Mouse (Mus musculus): ENCODE measurements around the gene Ube3b.

The Ube3b gene

GRCm38 (mm10) chr5:114423961-114424360, 43.6 kb downstream of the Ube3b start:
- no peak for DNase-seq (ENCODE audit: low read depth, low spot score)

GRCm38 (mm10) chr5:114426732-114427131, 46.3 kb downstream of the Ube3b start:
- DNase-seq (ENCODE audit: low read depth, low spot score): no peak

- no peak for DNase-seq (ENCODE audit: low read depth, low spot score)
These were observed 48.2 kb downstream of the Ube3b start for GRCm38 (mm10) chr5:114428621-114429020.

GRCm38 (mm10) chr5:114429781-114430180, 49.4 kb downstream of the Ube3b start:
- DNase-seq (ENCODE audit: low read depth, low spot score): no peak

- DNase-seq (ENCODE audit: low read depth, low spot score): no peak
These were observed 54.0 kb downstream of the Ube3b start for GRCm38 (mm10) chr5:114434359-114434758.

GRCm38 (mm10) chr5:114435588-114435987, 55.2 kb downstream of the Ube3b start:
- DNase-seq (ENCODE audit: low read depth, low spot score): no peak

- peak; percentile 97 for DNase-seq (ENCODE audit: low read depth, low spot score)
These were observed 63.4 kb downstream of the Ube3b start, which contains the start of the genes Mmab and Mvk for GRCm38 (mm10) chr5:114443566-114444367. Mmab (minus strand) TSS chr5:114444060. Mvk (plus strand) TSS chr5:114444269.

GRCm38 (mm10) chr5:114444368-114444692, 63.9 kb downstream of the Ube3b start:
- DNase-seq (ENCODE audit: low read depth, low spot score): no peak

- DNase-seq (ENCODE audit: low read depth, low spot score): no peak
These were observed 68.6 kb downstream of the Ube3b start for GRCm38 (mm10) chr5:114449011-114449410.

- peak; percentile 77 for DNase-seq (ENCODE audit: low read depth, low spot score)
These were observed 75.9 kb downstream of the Ube3b start for GRCm38 (mm10) chr5:114456287-114456686.

- no peak for DNase-seq (ENCODE audit: low read depth, low spot score)
These were observed 76.7 kb downstream of the Ube3b start for GRCm38 (mm10) chr5:114456995-114457605.

- DNase-seq (ENCODE audit: low read depth, low spot score): peak; percentile 85
These were observed 80.8 kb downstream of the Ube3b start for GRCm38 (mm10) chr5:114461238-114461637.

- DNase-seq (ENCODE audit: low read depth, low spot score): no peak
These were observed 81.9 kb downstream of the Ube3b start for GRCm38 (mm10) chr5:114462067-114463040.

- no peak for DNase-seq (ENCODE audit: low read depth, low spot score)
These were observed 84.2 kb downstream of the Ube3b start for GRCm38 (mm10) chr5:114464561-114464960.

GRCm38 (mm10) chr5:114465641-114466040, 85.2 kb downstream of the Ube3b start:
- no peak for DNase-seq (ENCODE audit: low read depth, low spot score)

- DNase-seq (ENCODE audit: low read depth, low spot score): no peak
These were observed 86.6 kb downstream of the Ube3b start for GRCm38 (mm10) chr5:114467019-114467418.

GRCm38 (mm10) chr5:114467430-114467829, 87.0 kb downstream of the Ube3b start:
- peak; percentile 95 for DNase-seq (ENCODE audit: low read depth, low spot score)

GRCm38 (mm10) chr5:114468007-114468406, 87.6 kb downstream of the Ube3b start:
- no peak for DNase-seq (ENCODE audit: low read depth, low spot score)

GRCm38 (mm10) chr5:114470359-114470758, 90.0 kb downstream of the Ube3b start:
- DNase-seq (ENCODE audit: low read depth, low spot score): no peak

Measured in retina, postnatal 7 days (tissue).